ENCODE assay signal across 1 mouse cellular context in genomic region chr11:73281528-73282027, GRCm38 (mm10).
TF ChIP-seq lines count a peak whose summit lies in the region.

No protein-coding gene starts in this region.

TF ChIP-seq in CH12.LX, 34 proteins besides CTCF, POLR2A, EP300 and RAD21 (continued from another document):
- peak; percentile 30; the same call in 1 of the 2 replicates for TF ChIP-seq ETS1 (conservative IDR thresholded peaks at IDR 0.05; ENCODE audit: low read depth, low read length)
TF ChIP-seq in CH12.LX: peak in this region for 11.
